Mouse (Mus musculus) forebrain, embryonic 11.5 days (tissue): ENCODE measurements around the gene Mfap1b. TPM values are rescaled to one million over a fixed set of nuclear protein-coding genes. Genes with fewer than 3 reads are reported as not detected.
A peak's percentile ranks its signal among the peaks of the same experiment; 100 is the strongest.
"Not testable (repeated sequence)": the region's sequence is repeated elsewhere in the genome, so short reads cannot be mapped to it uniquely, and the experiment has no call there.

ENCODE experiments used
- ATAC-seq: fragments of 200-750 bp; cut with Nextera tagmentation; replicated peaks from 2 replicates; pipeline ENCODE4 v1.8.0; 2017; ENCODE audit warnings: moderate TSS enrichment; ENCODE audit not compliant: low FRiP score
- DNase-seq: peaks from one replicate; pipeline ENCODE4 v3.0.0-alpha.2; 2017; ENCODE audit warnings: low spot score
- H3K27ac ChIP-seq: fragments of 300-500 bp; sonication (generic); 2 replicates; pipeline ENCODE4 v1.5.1; 2014; ENCODE audit warnings: low read depth, low read length
- H3K27me3 ChIP-seq: fragments of 300-500 bp; sonication (generic); 2 replicates; pipeline ENCODE4 v1.6.1; 2014; ENCODE audit warnings: mild to moderate bottlenecking, low read length, mixed read lengths; ENCODE audit not compliant: control insufficient read depth, insufficient read depth
- H3K36me3 ChIP-seq: fragments of 300-500 bp; sonication (generic); 2 replicates; pipeline ENCODE4 v1.6.1; 2014; ENCODE audit warnings: mild to moderate bottlenecking, low read length, moderate library complexity, mixed read lengths; ENCODE audit not compliant: control insufficient read depth, insufficient read depth
- H3K4me1 ChIP-seq: fragments of 300-500 bp; sonication (generic); replicated peaks from 2 replicates; pipeline ENCODE4 v1.6.1; 2014; ENCODE audit warnings: low read length, mixed read lengths; ENCODE audit not compliant: control insufficient read depth, insufficient read depth
- H3K4me2 ChIP-seq: fragments of 300-500 bp; sonication (generic); 2 replicates; pipeline ENCODE4 v1.6.1; 2014; ENCODE audit warnings: low read depth, mild to moderate bottlenecking, low read length, moderate library complexity, mixed read lengths; ENCODE audit not compliant: severe bottlenecking
- H3K4me3 ChIP-seq: fragments of 300-500 bp; sonication (generic); 2 replicates; pipeline ENCODE4 v1.5.1; 2014; ENCODE audit warnings: low read depth, low read length
- H3K9ac ChIP-seq: fragments of 300-500 bp; sonication (generic); 2 replicates; pipeline ENCODE4 v1.6.1; 2014; ENCODE audit warnings: low read length
- H3K9me3 ChIP-seq: fragments of 300-500 bp; sonication (generic); 2 replicates; pipeline ENCODE4 v1.6.1; 2016; ENCODE audit warnings: low read length, mixed read lengths; ENCODE audit not compliant: control insufficient read depth
- WGBS: fragments of 180-500 bp; shearing (Covaris S2); extraction: QIAGEN DNeasy Blood & Tissue Kit; methylation state at CpG from one replicate; pipeline ENCODE4 v1.1.7; 2014; 5-methylcytosine and 5-hydroxymethylcytosine counted together
- polyA plus RNA-seq: library from polyadenylated mRNA; unstranded; fragments of >200 nt; fragmentation: Nextera tagmentation; extraction: Ambion mirVana; gene quantifications from 2 replicates; pipeline ENCODE4 v1.2.1, GENCODE M21; 2014

The Mfap1b gene
- polyA plus RNA-seq, 1 experiment from 2014 or later = 64.1 TPM

DNA sequence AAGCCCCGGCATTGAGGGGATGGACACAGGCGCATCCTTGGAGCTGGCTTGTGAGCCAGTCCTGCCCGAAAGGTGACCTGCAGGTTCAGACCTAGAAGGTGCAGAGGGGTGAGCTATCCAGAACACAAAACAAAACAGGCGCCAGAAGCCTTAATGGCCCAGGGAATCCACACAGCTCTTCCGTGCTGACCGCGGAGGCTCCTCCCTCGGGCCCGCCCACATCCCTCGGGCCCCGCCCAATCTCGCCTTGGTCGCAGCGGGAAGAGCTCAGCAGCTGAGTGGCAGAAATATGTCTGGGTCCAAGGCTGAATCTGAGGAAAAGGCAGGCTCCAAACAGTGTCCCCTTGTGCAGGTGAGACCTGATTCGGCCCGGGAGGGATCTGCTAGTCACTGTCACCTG, 35.7 kb upstream of the Mfap1b start:
- DNase-seq (peak; percentile 75), ATAC-seq (peak; percentile 57)
- H3K9ac ChIP-seq = peak overlapping the region; percentile 20; the same call in 1 of the 2 replicates
- no peaks in the 10 kb centered on the region for H3K27me3 ChIP-seq
- H3K4me3 ChIP-seq = peak overlapping the region; percentile 12; the same call in 1 of the 2 replicates
- H3K4me1 ChIP-seq = no peaks in the 10 kb centered on the region; the same call in 1 of the 2 replicates
- no peaks in the 10 kb centered on the region for H3K9me3 ChIP-seq
- no peak overlapping the region for H3K27ac ChIP-seq
- no peaks in the 10 kb centered on the region; the same call in 1 of the 2 replicates for H3K36me3 ChIP-seq
- WGBS = 22% methylated on average over 16 of the region's 16 CpGs
- H3K4me2 ChIP-seq = peak overlapping the region; percentile 28

DNA sequence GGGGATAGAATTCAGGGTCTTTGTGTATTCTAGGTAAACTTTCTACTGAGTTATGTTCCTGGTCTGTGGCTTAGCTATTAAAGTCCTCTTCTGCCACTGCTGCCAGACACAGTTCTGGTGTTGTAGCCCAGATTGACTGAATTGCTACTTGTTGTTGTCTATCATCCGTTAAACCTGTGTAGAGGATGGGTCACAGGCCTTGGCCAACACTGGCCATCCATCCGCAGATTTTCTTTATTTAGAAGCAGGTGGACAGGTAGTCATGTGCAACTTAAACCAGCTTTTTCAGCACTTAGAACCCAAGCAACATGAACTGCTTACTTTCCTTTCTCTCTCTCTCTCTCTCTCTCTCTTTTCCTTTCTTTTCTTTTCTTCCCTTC, 34.1 kb upstream of the Mfap1b start:
- no peak overlapping the region for H3K27ac ChIP-seq
- no peaks in the 10 kb centered on the region for H3K9me3 ChIP-seq

GRCm38 (mm10) chr2:121507173-121507950, 33.5 kb upstream of the Mfap1b start:
- DNase-seq (no peak), ATAC-seq (no peak)
- H3K4me1 ChIP-seq = no peaks in the 10 kb centered on the region; the same call in 1 of the 2 replicates
- H3K4me2 ChIP-seq = peak overlapping the region; percentile 54
- H3K27ac ChIP-seq = no peak overlapping the region
- no peaks in the 10 kb centered on the region for H3K9me3 ChIP-seq
- peak overlapping the region; percentile 46 for H3K4me3 ChIP-seq
- WGBS = 21% methylated on average over 12 of the region's 12 CpGs
- H3K27me3 ChIP-seq = no peaks in the 10 kb centered on the region
- no peaks in the 10 kb centered on the region for H3K36me3 ChIP-seq
- H3K9ac ChIP-seq = peak overlapping the region; percentile 53

More for the DNA sequence above, 34.1 kb upstream of the Mfap1b start:
- DNase-seq (no peak), ATAC-seq (no peak)
- H3K4me2 ChIP-seq = peak overlapping the region; percentile 54
- no peaks in the 10 kb centered on the region for H3K27me3 ChIP-seq
- 89% methylated on average over 2 of the region's 2 CpGs for WGBS
- H3K4me3 ChIP-seq = peak overlapping the region; percentile 46
- H3K4me1 ChIP-seq = no peaks in the 10 kb centered on the region; the same call in 1 of the 2 replicates
- H3K9ac ChIP-seq = peak overlapping the region; percentile 53
- H3K36me3 ChIP-seq = no peaks in the 10 kb centered on the region; the same call in 1 of the 2 replicates

- ATAC-seq = peak; percentile 90
- not testable (repeated sequence) for H3K27me3 ChIP-seq, H3K9me3 ChIP-seq, H3K36me3 ChIP-seq, H3K27ac ChIP-seq, H3K4me1 ChIP-seq
- peak within 1 kb of the TSS; percentile 54 for H3K4me2 ChIP-seq
- H3K4me3 ChIP-seq = peak within 1 kb of the TSS; percentile 46
- peak; percentile 91 for DNase-seq
- peak within 1 kb of the TSS; percentile 58 for H3K9ac ChIP-seq
- 6% methylated on average over 35 of the region's 42 CpGs for WGBS
Measured at GRCm38 (mm10) chr2:121505942-121506882, 32.3 kb upstream of the Mfap1b start, which contains the start of the genes Mfap1a and Wdr76. Gene Mfap1a (minus strand): TSS chr2:121506665. Gene Wdr76 (plus strand): TSS chr2:121506723.

DNA sequence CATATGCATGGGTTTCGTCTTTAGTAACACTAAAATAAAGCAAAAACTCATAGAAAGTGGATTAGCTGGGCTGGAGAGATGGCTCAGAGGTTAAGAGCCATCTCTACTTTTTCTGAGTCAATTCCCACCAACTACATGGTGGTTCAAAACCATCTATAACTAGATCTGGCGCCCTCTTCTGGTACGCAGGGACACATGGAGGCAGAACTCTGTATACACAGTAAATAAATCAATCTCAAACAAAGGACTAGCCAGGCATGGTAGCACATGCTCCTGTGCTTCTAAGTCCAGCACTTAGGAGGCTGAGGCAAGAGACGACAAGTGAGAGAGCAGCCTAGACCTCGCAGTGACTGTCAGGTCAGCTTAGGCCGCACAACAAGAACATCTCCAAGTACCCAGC, 27.7 kb upstream of the Mfap1b start:
- not testable (repeated sequence) for ATAC-seq, H3K27me3 ChIP-seq, DNase-seq, H3K4me3 ChIP-seq, H3K27ac ChIP-seq, H3K9ac ChIP-seq, H3K36me3 ChIP-seq, H3K9me3 ChIP-seq, H3K4me2 ChIP-seq, H3K4me1 ChIP-seq
- WGBS = 100% methylated on average over 1 of the region's 6 CpGs

GRCm38 (mm10) chr2:121484403-121484802, 10.5 kb upstream of the Mfap1b start:
- H3K4me3 ChIP-seq, H3K36me3 ChIP-seq, H3K9ac ChIP-seq, ATAC-seq, H3K4me1 ChIP-seq, H3K27ac ChIP-seq, H3K27me3 ChIP-seq, H3K9me3 ChIP-seq, H3K4me2 ChIP-seq, DNase-seq: not testable (repeated sequence)
- WGBS = 90% methylated on average over 1 of the region's 2 CpGs

GRCm38 (mm10) chr2:121483576-121483975, 9.7 kb upstream of the Mfap1b start:
- Histone ChIP-seq H3K9ac (no peak overlapping the region), H3K36me3 (no peaks in the 10 kb centered on the region), H3K4me3 (no peak overlapping the region), H3K4me2 (no peak overlapping the region), H3K4me1 (no peaks in the 10 kb centered on the region; the same call in 1 of the 2 replicates), H3K27me3 (no peaks in the 10 kb centered on the region), H3K9me3 (no peaks in the 10 kb centered on the region), H3K27ac (no peak overlapping the region)
- 40% methylated on average over 8 of the region's 8 CpGs for WGBS
- no peak for ATAC-seq
- DNase-seq = no peak

DNA sequence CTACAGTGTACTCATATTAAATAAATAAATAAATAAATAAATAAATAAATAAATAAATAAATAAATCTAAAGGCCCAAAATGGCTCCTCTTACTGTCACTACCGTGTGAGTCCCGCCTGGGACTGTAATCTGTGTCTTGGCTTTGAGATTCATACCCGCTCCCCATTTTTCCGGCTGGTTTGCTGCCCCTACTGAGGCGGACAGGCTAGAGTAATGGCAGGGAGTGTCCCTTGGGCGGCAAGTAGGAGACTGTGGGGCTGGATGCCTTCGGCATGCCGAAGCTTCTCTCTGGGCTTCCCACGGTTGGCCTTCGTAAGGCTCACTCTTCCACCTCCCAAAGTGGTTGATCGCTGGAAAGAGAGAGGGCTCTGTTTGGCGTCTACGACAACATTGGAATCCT, 7.0 kb upstream of the Mfap1b start:
- H3K4me1 ChIP-seq, ATAC-seq, H3K36me3 ChIP-seq, DNase-seq, H3K4me3 ChIP-seq, H3K9ac ChIP-seq, H3K4me2 ChIP-seq, H3K9me3 ChIP-seq, H3K27ac ChIP-seq, H3K27me3 ChIP-seq: not testable (repeated sequence)
- 83% methylated on average over 13 of the region's 13 CpGs for WGBS
